Mouse (Mus musculus) kidney, embryonic 16.5 days (tissue): ENCODE results near the gene Sh3d19. TPM values are rescaled to one million over a fixed set of nuclear protein-coding genes. Genes with fewer than 3 reads are reported as not detected.

Experiments
- ATAC-seq: fragments of 200-750 bp; cut with Nextera tagmentation; 2 replicates; pipeline ENCODE4 v1.8.0; 2017; ENCODE audit warnings: moderate TSS enrichment; ENCODE audit not compliant: low FRiP score, low TSS enrichment
- H3K27ac ChIP-seq: fragments of 300-500 bp; sonication (generic); 2 replicates; pipeline ENCODE4 v1.5.1; 2014; ENCODE audit warnings: low read length
- H3K27me3 ChIP-seq: fragments of 300-500 bp; sonication (generic); 2 replicates; pipeline ENCODE4 v1.6.1; 2014; ENCODE audit warnings: low read length, control low read depth, mixed read lengths; ENCODE audit not compliant: insufficient read depth
- H3K36me3 ChIP-seq: fragments of 300-500 bp; sonication (generic); 2 replicates; pipeline ENCODE4 v1.6.1; 2014; ENCODE audit warnings: low read length, control low read depth, mixed read lengths; ENCODE audit not compliant: insufficient read depth
- H3K4me1 ChIP-seq: fragments of 300-500 bp; sonication (generic); 2 replicates; pipeline ENCODE4 v1.6.1; 2014; ENCODE audit warnings: low read length, control low read depth, mixed read lengths; ENCODE audit not compliant: insufficient read depth
- H3K4me2 ChIP-seq: fragments of 300-500 bp; sonication (generic); replicated peaks from 2 replicates; pipeline ENCODE4 v1.6.1; 2014; ENCODE audit warnings: low read depth, low read length
- H3K4me3 ChIP-seq: fragments of 300-500 bp; sonication (generic); 2 replicates; pipeline ENCODE4 v1.5.1; 2014; ENCODE audit warnings: mild to moderate bottlenecking, low read length
- H3K9ac ChIP-seq: fragments of 300-500 bp; sonication (generic); replicated peaks from 2 replicates; pipeline ENCODE4 v1.6.1; 2014; ENCODE audit warnings: low read length
- H3K9me3 ChIP-seq: fragments of 300-500 bp; sonication (generic); 2 replicates; pipeline ENCODE4 v1.6.1; 2016; ENCODE audit warnings: low read length, control low read depth
- WGBS: fragments of 180-500 bp; shearing (Covaris S2); extraction: QIAGEN DNeasy Blood & Tissue Kit; methylation state at CpG from one replicate; pipeline ENCODE4 v1.1.7; 2014; 5-methylcytosine and 5-hydroxymethylcytosine counted together
- polyA plus RNA-seq: library from polyadenylated mRNA; unstranded; fragments of >200 nt; fragmentation: Nextera tagmentation; extraction: Ambion mirVana; gene quantifications from 2 replicates; pipeline ENCODE4 v1.2.1, GENCODE M21; 2015

Gene Sh3d19
- polyA plus RNA-seq, 1 experiment from 2014 or later: 27.4 TPM

DNA sequence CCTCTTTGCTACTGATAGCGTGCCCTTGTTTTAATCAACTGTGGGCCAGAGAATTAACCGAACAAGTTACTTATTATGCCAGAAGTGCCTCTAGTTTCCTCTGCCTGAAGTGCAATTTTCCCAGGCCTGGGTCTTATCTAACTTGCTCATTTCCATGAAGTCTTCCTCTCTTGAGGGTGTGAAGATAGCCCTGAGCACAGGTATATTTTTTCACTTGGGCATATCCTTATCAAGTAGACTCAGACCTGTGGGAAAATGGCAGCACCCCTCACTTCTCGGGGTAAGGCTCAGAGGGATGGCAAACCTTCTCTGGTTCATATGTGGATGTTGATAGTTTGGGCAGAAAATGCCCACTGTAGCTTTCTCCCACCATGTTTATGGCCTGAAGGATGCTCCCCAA is 30.4 kb downstream of the Sh3d19 start:
- ATAC-seq: no peak
- no peak overlapping the region for H3K4me3 ChIP-seq
- no peak overlapping the region for H3K9ac ChIP-seq
- no peaks in the 10 kb centered on the region for H3K4me1 ChIP-seq
- H3K27me3 ChIP-seq: no peaks in the 10 kb centered on the region
- 84% methylated on average over 3 of the region's 3 CpGs for WGBS
- no peak overlapping the region for H3K4me2 ChIP-seq
- H3K27ac ChIP-seq: no peak overlapping the region
- H3K9me3 ChIP-seq: peaks cover 3% of the 10 kb centered on the region; the same call in 1 of the 2 replicates
- peaks cover 6% of the 10 kb centered on the region; the same call in 1 of the 2 replicates for H3K36me3 ChIP-seq

DNA sequence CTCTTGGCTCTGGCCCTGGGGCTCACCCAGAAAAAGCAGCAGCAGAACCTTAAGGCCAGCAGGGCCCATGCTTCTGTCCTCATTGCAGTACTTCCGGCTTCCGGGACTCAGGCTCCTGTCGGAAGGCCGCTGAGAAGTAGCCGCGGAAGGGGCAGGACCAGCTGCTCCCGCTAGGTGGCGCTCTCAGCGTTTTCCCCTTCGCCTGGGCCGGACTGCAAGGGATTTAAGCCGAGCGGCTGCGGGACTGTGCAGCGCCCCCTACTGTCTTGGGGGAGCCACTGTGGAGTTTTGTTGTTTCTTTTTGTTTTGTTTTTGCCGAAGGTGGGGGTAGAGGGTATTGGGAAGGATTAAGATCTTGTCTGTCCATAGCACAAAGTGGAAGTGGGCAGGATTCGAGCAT is 31.5 kb downstream of the Sh3d19 start, which contains the start of gene Prss48:
Gene Prss48, minus strand, starts transcription at position 69 of the 400 bp plus-strand sequence.
- no peak for ATAC-seq
- WGBS: 83% methylated on average over 17 of the region's 17 CpGs
- no peak within 1 kb of the TSS for H3K27ac ChIP-seq

DNA sequence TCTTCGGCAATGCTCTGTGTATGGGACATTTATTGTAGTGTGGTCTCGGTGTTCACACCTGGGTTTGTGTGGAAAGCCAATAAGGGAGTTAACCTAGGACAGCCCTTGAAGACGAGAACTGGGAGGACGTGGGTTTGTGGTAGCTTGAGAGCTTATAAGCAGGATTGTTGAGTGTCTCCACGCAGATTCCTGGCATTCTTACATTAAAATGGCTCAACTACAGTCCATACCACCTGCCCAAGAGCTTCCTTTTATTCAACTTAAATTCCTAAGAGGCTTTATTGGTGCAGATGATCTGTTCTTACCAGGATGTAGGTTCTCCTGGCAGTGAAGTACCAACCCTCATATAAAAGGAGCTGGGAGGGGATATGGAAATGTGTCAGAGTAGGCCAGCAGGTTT is 32.0 kb downstream of the Sh3d19 start:
- WGBS: 77% methylated on average over 5 of the region's 5 CpGs
- Histone ChIP-seq H3K27ac (no peak overlapping the region), H3K4me3 (no peak overlapping the region)

More for the DNA sequence above, 31.5 kb downstream of the Sh3d19 start, which contains the start of gene Prss48:
- Histone ChIP-seq H3K9me3 (peaks cover 3% of the 10 kb centered on the region; the same call in 1 of the 2 replicates), H3K4me3 (no peak within 1 kb of the TSS), H3K27me3 (no peaks in the 10 kb centered on the region), H3K4me1 (no peaks in the 10 kb centered on the region), H3K36me3 (peaks cover 6% of the 10 kb centered on the region; the same call in 1 of the 2 replicates), H3K4me2 (no peak within 1 kb of the TSS), H3K9ac (no peak within 1 kb of the TSS)

DNA sequence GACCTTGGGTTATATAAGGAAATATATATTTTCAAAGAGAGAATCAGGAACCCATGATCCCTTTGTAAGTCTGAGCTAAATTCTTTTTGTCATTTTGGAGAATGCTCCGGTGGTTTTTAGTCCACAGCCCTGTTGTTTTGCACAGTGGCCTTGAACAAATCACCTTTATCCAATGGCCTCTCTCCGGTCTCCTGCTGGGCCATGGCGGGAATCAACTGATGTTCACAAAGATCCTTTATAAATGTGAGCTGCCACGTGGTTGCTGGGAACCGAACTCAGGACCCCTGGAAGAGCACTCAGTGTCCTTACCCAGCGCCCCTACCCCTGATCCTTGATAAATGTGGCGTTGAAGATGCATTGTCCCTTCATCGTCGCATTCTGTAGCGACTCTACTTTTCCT is 33.8 kb downstream of the Sh3d19 start:
- Histone ChIP-seq H3K4me3 (no peak overlapping the region), H3K4me2 (no peak overlapping the region), H3K4me1 (no peaks in the 10 kb centered on the region), H3K9ac (no peak overlapping the region), H3K27me3 (no peaks in the 10 kb centered on the region), H3K27ac (no peak overlapping the region), H3K36me3 (peaks cover 14% of the 10 kb centered on the region), H3K9me3 (peaks cover 9% of the 10 kb centered on the region)
- ATAC-seq: no peak
- WGBS: 95% methylated on average over 10 of the region's 10 CpGs

More for the DNA sequence above, 32.0 kb downstream of the Sh3d19 start:
- no peaks in the 10 kb centered on the region for H3K27me3 ChIP-seq
- H3K4me1 ChIP-seq: no peaks in the 10 kb centered on the region
- ATAC-seq: no peak
- no peak overlapping the region for H3K9ac ChIP-seq
- H3K36me3 ChIP-seq: peaks cover 6% of the 10 kb centered on the region; the same call in 1 of the 2 replicates
- peaks cover 3% of the 10 kb centered on the region; the same call in 1 of the 2 replicates for H3K9me3 ChIP-seq
- no peak overlapping the region for H3K4me2 ChIP-seq

DNA sequence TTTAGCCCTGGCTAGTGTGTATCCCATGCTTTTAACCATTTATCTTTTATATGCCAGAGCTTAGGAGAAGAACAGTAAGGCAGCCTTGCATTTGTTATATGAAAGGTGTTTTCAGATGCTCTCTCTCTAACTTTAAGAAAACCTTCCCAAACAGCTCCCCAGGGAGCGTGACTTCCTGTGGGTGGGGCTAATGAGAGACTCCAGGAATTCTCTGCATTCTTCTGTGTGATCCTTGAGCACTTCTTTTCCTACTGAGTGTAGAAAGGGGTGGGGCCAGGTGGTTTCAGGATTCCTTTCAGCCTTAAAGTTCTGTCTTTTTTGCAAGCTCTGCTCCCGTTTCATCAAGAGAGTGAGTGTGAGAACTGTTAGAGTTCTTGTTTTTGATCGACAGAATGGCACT is 39.7 kb downstream of the Sh3d19 start:
- H3K27me3 ChIP-seq: no peaks in the 10 kb centered on the region
- H3K4me3 ChIP-seq: no peak overlapping the region
- no peak for ATAC-seq
- peaks cover 6% of the 10 kb centered on the region for H3K9me3 ChIP-seq
- 0 out of 2 replicates have a peak overlapping the region, but pooled peaks have one; percentile 14 for H3K27ac ChIP-seq
- no peak overlapping the region for H3K4me2 ChIP-seq
- WGBS: 68% methylated on average over 3 of the region's 3 CpGs
- peaks cover 17% of the 10 kb centered on the region for H3K4me1 ChIP-seq
- H3K36me3 ChIP-seq: peaks cover 8% of the 10 kb centered on the region
- no peak overlapping the region for H3K9ac ChIP-seq

DNA sequence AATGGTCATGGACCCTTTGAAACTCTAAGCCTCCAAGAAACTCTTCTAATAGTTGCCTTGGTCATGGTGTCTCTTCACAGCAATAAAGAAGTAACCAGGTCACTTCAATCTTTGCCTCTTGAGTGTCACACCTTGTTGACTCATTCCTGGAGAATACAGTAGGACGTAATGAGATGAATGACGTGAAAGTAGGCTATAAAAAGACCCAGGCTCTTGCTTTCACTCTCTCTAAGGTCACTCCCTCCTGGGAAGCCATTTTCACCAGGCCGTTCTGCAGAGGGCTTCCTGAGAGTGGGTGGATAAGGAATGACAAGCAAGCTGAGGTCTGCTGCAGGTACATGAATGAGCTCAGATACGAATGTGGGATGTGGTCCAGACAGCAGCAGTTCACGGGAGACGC is 40.5 kb downstream of the Sh3d19 start:
- 0 out of 2 replicates have a peak overlapping the region, but pooled peaks have one; percentile 6 for H3K27ac ChIP-seq
- whole genome bisulfite sequencing: 34% methylated on average over 6 of the region's 6 CpGs

DNA sequence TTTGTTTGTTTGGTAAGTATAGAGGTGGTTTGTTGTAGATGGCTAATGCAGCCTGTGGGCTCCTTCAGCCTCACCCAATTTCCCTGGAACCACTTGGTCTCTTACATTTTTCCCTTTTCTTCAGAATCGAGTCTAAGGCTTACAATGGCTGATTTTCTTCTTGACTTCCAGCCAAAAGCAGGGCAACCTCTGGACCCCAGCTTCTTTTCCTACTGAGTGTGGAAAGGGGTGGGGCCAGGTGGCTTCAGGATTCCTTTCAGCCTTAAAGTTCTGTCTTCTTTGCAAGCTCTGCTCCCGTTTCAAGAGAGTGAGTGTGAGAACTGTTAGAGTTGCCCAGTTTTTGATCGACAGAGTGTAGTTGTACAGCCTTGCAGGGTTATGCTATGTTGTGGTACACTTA is 40.9 kb downstream of the Sh3d19 start:
- Histone ChIP-seq H3K4me1 (peaks cover 17% of the 10 kb centered on the region), H3K4me3 (no peak overlapping the region), H3K27me3 (no peaks in the 10 kb centered on the region), H3K36me3 (peaks cover 8% of the 10 kb centered on the region), H3K27ac (0 out of 2 replicates have a peak overlapping the region, but pooled peaks have one; percentile 6), H3K9ac (no peak overlapping the region), H3K4me2 (no peak overlapping the region), H3K9me3 (peaks cover 6% of the 10 kb centered on the region; the same call in 1 of the 2 replicates)
- WGBS: 58% methylated on average over 3 of the region's 3 CpGs
- ATAC-seq: no peak

More for the DNA sequence above, 40.5 kb downstream of the Sh3d19 start:
- Histone ChIP-seq H3K27me3 (no peaks in the 10 kb centered on the region), H3K4me3 (no peak overlapping the region), H3K36me3 (peaks cover 8% of the 10 kb centered on the region), H3K9me3 (peaks cover 6% of the 10 kb centered on the region; the same call in 1 of the 2 replicates), H3K4me1 (peaks cover 17% of the 10 kb centered on the region), H3K9ac (no peak overlapping the region), H3K4me2 (no peak overlapping the region)
- ATAC-seq: no peak

DNA sequence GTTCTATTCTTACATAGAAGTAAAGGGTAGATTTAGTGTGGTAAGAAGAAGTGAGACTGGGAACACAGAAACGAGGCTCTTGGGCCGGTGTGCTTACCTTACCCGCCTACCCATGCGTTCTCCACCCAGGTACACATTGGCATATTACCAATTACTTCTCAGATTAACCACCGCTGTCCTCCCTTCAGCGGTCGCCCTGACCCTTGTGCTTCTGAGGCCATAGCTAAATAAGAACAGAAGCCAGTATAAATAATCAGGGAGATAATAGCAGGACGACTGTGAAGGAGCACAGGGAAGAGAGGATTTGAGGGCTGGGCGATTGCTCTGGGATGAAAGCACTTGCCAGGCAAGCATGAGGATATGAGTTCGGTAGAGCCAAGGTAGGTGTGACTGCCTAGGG is 42.9 kb downstream of the Sh3d19 start:
- no peak for ATAC-seq
- Histone ChIP-seq H3K4me2 (no peak overlapping the region), H3K9me3 (no peaks in the 10 kb centered on the region), H3K9ac (no peak overlapping the region), H3K27ac (no peak overlapping the region), H3K4me3 (no peak overlapping the region), H3K4me1 (peaks cover 17% of the 10 kb centered on the region), H3K27me3 (no peaks in the 10 kb centered on the region), H3K36me3 (peaks cover under 1% of the 10 kb centered on the region; the same call in 1 of the 2 replicates)
- WGBS: 63% methylated on average over 10 of the region's 10 CpGs

DNA sequence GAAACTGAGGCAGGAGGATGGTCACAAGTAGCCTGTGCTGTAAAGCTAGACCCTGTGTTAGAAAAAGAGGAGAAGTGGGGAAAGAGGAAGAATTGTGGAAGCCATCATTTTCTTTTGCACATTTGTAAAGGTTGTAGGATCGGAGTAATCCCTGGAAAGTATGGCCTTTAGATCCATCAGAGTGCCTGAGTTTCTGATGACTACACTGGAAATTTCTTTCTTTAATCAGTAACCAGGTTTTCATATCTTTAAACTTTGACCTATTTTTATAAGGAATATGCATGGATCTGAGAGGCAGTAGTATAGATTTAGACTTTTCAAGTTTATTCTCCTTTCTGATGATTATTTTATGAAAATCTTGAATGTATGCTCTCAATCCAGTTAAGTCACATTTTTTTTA is 46.1 kb downstream of the Sh3d19 start:
- 100% methylated on average over 1 of the region's 1 CpGs for WGBS
- no peak overlapping the region for H3K4me3 ChIP-seq

DNA sequence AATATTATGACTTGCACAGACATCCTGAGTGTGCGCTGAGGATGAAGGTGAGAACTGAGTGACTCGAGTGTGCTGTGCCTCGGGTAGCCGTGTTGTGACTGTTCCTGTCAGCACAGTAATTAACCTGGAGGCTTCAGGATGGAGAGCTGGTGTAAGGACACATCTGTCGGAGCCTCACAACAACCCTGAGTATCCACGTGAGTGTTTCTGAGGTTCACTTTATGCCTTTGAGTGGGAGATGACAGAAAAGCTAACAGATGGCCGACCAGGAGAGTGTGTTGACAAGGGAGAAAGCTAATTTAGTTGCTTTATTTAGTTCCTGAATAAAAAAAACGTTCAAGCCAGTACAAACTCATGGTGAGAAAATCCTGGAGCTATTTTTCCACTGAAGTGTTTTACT is 46.6 kb downstream of the Sh3d19 start:
- ATAC-seq: no peak
- no peaks in the 10 kb centered on the region for H3K36me3 ChIP-seq
- no peaks in the 10 kb centered on the region for H3K4me1 ChIP-seq
- H3K27me3 ChIP-seq: no peaks in the 10 kb centered on the region
- H3K27ac ChIP-seq: no peak overlapping the region
- H3K4me2 ChIP-seq: no peak overlapping the region
- H3K4me3 ChIP-seq: no peak overlapping the region
- H3K9me3 ChIP-seq: no peaks in the 10 kb centered on the region
- WGBS: 59% methylated on average over 8 of the region's 8 CpGs
- H3K9ac ChIP-seq: no peak overlapping the region

More for the DNA sequence above, 46.1 kb downstream of the Sh3d19 start:
- no peak overlapping the region for H3K9ac ChIP-seq
- H3K4me2 ChIP-seq: no peak overlapping the region
- no peaks in the 10 kb centered on the region for H3K27me3 ChIP-seq
- H3K4me1 ChIP-seq: no peaks in the 10 kb centered on the region
- no peaks in the 10 kb centered on the region for H3K9me3 ChIP-seq
- no peaks in the 10 kb centered on the region for H3K36me3 ChIP-seq
- no peak overlapping the region for H3K27ac ChIP-seq
- ATAC-seq: no peak
